Mouse (Mus musculus) kidney, adult 2 months (tissue): ENCODE measurements around the gene Hist1h4c.

Source experiments
- CTCF ChIP-seq: fragments of 200-500 bp; conservative IDR thresholded peaks from 2 replicates; pipeline ENCODE4 v1.5.1; 2011; ENCODE audit warnings: low read depth, mild to moderate bottlenecking, control low read depth, low read length, moderate library complexity, mixed read lengths; ENCODE audit not compliant: insufficient read depth, insufficient read length
- POLR2A ChIP-seq: fragments of 200-500 bp; IDR thresholded peaks from one replicate; pipeline ENCODE4 v1.6.1; 2011; ENCODE audit warnings: low read depth, low read length, control low read depth

GRCm38 (mm10) chr13:23706771-23707170 is 8.5 kb upstream of the Hist1h4c start:
- TF ChIP-seq CTCF: no peak
- no peak for TF ChIP-seq POLR2A
